8 mouse cellular contexts compared by ENCODE assay signal in genomic region chr16:95340885-95341791, GRCm38 (mm10).
A peak's percentile ranks its signal among the peaks of the same experiment; 100 is the strongest.
DNase-seq lines count a peak whose midpoint lies in the region; ATAC-seq and TF ChIP-seq lines count a peak whose summit lies in the region.

No protein-coding gene starts in this region.

- H3K27ac ChIP-seq in hindbrain, postnatal 0 days, result peak overlapping the region; percentile 56

- peak; percentile 95 for TF ChIP-seq CTCF in hindbrain, postnatal 0 days (IDR thresholded peaks at IDR 0.05; ENCODE audit: low read depth)

- 24% methylated on average over 28 of the region's 28 CpGs for WGBS in hindbrain, postnatal 0 days

- H3K4me3 ChIP-seq in hindbrain, postnatal 0 days (ENCODE audit: low read length), result no peak overlapping the region

- peak; percentile 84 for DNase-seq in T-cell, adult 2 months (ENCODE audit: low spot score)
- DNase-seq in cerebellum, postnatal 36 days, result peak; percentile 82 to 89
- DNase-seq in gastrocnemius, adult 8-10 months (ENCODE audit: low spot score in 2 of 2), result peak; percentile 36 to 55
- peak; percentile 93 for DNase-seq in hindbrain, postnatal 0 days (ENCODE audit: low spot score)
- peak; percentile 85 to 88 for DNase-seq in left cerebral cortex, adult 18-20 months (ENCODE audit: low spot score in 2 of 2)
- peak; percentile 88 to 91 for DNase-seq in lung, postnatal 4 days
- peak; percentile 85 for DNase-seq in right cerebral cortex, postnatal 14 days
- DNase-seq in urinary bladder, postnatal 25 days (ENCODE audit: low spot score), result peak; percentile 65

- H3K27me3 ChIP-seq in hindbrain, postnatal 0 days (ENCODE audit: insufficient read depth, low read length), result no peaks in the 10 kb centered on the region

- ATAC-seq in hindbrain, postnatal 0 days, result peak; percentile 92

- H3K9ac ChIP-seq in hindbrain, postnatal 0 days (replicated peaks; ENCODE audit: low read length), result no peak overlapping the region

- H3K4me1 ChIP-seq in hindbrain, postnatal 0 days (ENCODE audit: insufficient read depth, low read length), result no peaks in the 10 kb centered on the region

- no peaks in the 10 kb centered on the region for H3K36me3 ChIP-seq in hindbrain, postnatal 0 days (ENCODE audit: insufficient read depth, low read length)

- H3K4me2 ChIP-seq in hindbrain, postnatal 0 days (ENCODE audit: low read depth, low read length), result peak overlapping the region; percentile 25; the same call in 1 of the 2 replicates

- H3K9me3 ChIP-seq in hindbrain, postnatal 0 days (ENCODE audit: low read length), result no peaks in the 10 kb centered on the region
